Mouse (Mus musculus) stomach, postnatal 0 days (tissue): ENCODE results near the gene Ube2s. TPM values are rescaled to one million over a fixed set of nuclear protein-coding genes. Genes with fewer than 3 reads are reported as not detected.

Experiments used
- ATAC-seq: fragments of 200-750 bp; cut with Nextera tagmentation; 2 replicates; pipeline ENCODE4 v1.8.0; 2017; ENCODE audit not compliant: low FRiP score, low TSS enrichment
- DNase-seq: peaks from one replicate; pipeline ENCODE4 v3.0.0-alpha.2; 2016; ENCODE audit warnings: low spot score
- H3K27ac ChIP-seq: fragments of 300-500 bp; sonication (generic); replicated peaks from 2 replicates; pipeline ENCODE4 v1.5.1; 2014; ENCODE audit warnings: mild to moderate bottlenecking, control low read depth
- H3K27me3 ChIP-seq: fragments of 300-500 bp; sonication (generic); 2 replicates; pipeline ENCODE4 v1.6.1; 2014; ENCODE audit warnings: low read length; ENCODE audit not compliant: control insufficient read depth, insufficient read depth
- H3K36me3 ChIP-seq: fragments of 300-500 bp; sonication (generic); 2 replicates; pipeline ENCODE4 v1.6.1; 2014; ENCODE audit warnings: low read length, mixed read lengths; ENCODE audit not compliant: control insufficient read depth, insufficient read depth
- H3K4me1 ChIP-seq: fragments of 300-500 bp; sonication (generic); replicated peaks from 2 replicates; pipeline ENCODE4 v1.6.1; 2014; ENCODE audit warnings: antibody characterized with exemption; ENCODE audit not compliant: control insufficient read depth, insufficient read depth
- H3K4me2 ChIP-seq: fragments of 300-500 bp; sonication (generic); replicated peaks from 2 replicates; pipeline ENCODE4 v1.6.1; 2014; ENCODE audit warnings: low read depth, mild to moderate bottlenecking, control low read depth, moderate library complexity
- H3K4me3 ChIP-seq: fragments of 300-500 bp; sonication (generic); 2 replicates; pipeline ENCODE4 v1.5.1; 2014; ENCODE audit warnings: low read depth, low read length, control low read depth
- H3K9ac ChIP-seq: fragments of 300-500 bp; sonication (generic); 2 replicates; pipeline ENCODE4 v1.6.1; 2014; ENCODE audit warnings: mild to moderate bottlenecking, low read length, control low read depth, mixed read lengths
- H3K9me3 ChIP-seq: fragments of 300-500 bp; sonication (generic); 2 replicates; pipeline ENCODE4 v1.6.1; 2016; ENCODE audit warnings: low read length; ENCODE audit not compliant: control insufficient read depth
- CTCF ChIP-seq: IDR thresholded peaks from 2 replicates; pipeline ENCODE4 v1.5.1; 2016; ENCODE audit warnings: antibody characterized with exemption, low read depth, mild to moderate bottlenecking, moderate library complexity
- EP300 ChIP-seq: optimal IDR thresholded peaks from 2 replicates; pipeline ENCODE3; 2016; ENCODE audit warnings: antibody characterized with exemption
- WGBS: fragments of 180-500 bp; shearing (Covaris S2); extraction: QIAGEN DNeasy Blood & Tissue Kit; methylation state at CpG from one replicate; pipeline ENCODE4 v1.1.7; 2014; 5-methylcytosine and 5-hydroxymethylcytosine counted together
- polyA plus RNA-seq: library from polyadenylated mRNA; unstranded; fragments of >200 nt; fragmentation: Nextera tagmentation; extraction: Ambion mirVana; gene quantifications from 2 replicates; pipeline ENCODE4 v1.2.1, GENCODE M21; 2015

Gene Ube2s
- polyA plus RNA-seq, 1 experiment from 2014 or later: 111 TPM

DNA sequence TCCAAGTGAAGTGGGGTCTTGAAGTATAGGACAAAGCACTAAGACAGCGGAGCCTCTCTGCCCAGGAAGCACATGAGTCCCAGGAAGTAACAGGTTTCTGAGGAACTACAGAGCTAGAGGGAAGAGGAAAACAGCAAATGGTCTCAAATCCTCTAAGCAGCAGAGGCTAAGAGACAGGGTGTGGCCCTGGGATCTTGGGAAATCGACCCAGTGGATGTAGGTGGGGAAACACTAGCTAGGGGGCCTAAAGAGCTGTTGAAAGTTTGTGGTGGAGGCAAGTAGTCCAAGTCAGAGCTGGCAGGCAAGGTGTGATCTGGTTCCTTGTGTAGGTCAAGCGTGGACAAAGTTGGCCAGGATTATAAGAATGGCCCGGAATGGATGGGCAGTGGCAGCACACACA, 64.1 kb downstream of the Ube2s start:
- no peaks in the 10 kb centered on the region for H3K27me3 ChIP-seq
- no peak overlapping the region for H3K9ac ChIP-seq
- H3K4me1 ChIP-seq: peaks cover 5% of the 10 kb centered on the region
- no peak overlapping the region for H3K4me2 ChIP-seq
- no peak for DNase-seq
- 74% methylated on average over 4 of the region's 4 CpGs for WGBS
- TF ChIP-seq CTCF (no peak), EP300 (no peak)
- H3K27ac ChIP-seq: no peak overlapping the region
- ATAC-seq: no peak
- H3K9me3 ChIP-seq: no peaks in the 10 kb centered on the region
- no peak overlapping the region for H3K4me3 ChIP-seq
- peaks cover 11% of the 10 kb centered on the region; the same call in 1 of the 2 replicates for H3K36me3 ChIP-seq

- no peak overlapping the region for H3K4me2 ChIP-seq
- peaks cover 5% of the 10 kb centered on the region for H3K4me1 ChIP-seq
- peaks cover 11% of the 10 kb centered on the region; the same call in 1 of the 2 replicates for H3K36me3 ChIP-seq
- no peaks in the 10 kb centered on the region for H3K9me3 ChIP-seq
- WGBS: 64% methylated on average over 9 of the region's 9 CpGs
- no peak for TF ChIP-seq EP300
- TF ChIP-seq CTCF: no peak
- no peak overlapping the region for H3K9ac ChIP-seq
- no peaks in the 10 kb centered on the region for H3K27me3 ChIP-seq
- H3K4me3 ChIP-seq: no peak overlapping the region
- ATAC-seq (no peak; the same call in 1 of the 2 replicates), DNase-seq (no peak)
- no peak overlapping the region for H3K27ac ChIP-seq
Observed at GRCm38 (mm10) chr7:4747156-4747899, 65.1 kb downstream of the Ube2s start.

DNA sequence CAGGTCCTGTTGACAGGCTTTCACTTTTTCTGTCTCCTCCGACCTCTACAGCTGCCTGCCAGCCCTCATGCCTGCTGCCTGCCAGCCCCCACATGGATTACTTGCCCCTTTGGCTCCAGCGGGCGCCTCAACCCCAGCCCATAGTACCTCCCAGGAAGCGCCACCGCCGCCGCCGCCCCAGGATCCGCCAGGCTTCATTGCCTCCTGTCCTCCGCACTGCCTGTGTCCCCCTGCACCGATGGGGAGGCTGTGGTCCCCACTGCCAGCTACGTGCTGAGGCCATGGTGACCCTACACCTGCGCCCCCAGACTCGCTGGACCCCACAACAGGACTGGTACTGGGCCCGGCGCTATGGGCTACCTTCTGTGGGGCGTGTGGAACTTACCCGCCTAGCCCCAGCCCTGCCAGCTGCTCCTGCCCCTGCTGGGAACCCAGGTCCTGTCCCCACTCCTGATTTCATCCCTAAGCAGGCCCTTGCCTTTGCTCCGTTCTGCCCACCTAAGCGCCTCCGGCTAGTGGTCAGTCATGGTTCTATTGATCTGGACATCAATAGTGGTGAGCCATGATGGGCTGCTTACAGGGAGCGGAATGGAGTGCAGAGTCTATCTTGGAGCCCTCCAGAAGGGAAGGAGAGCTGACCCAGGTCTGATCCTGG, 65.9 kb downstream of the Ube2s start:
- DNase-seq: no peak
- Histone ChIP-seq H3K4me3 (no peak overlapping the region), H3K9ac (no peak overlapping the region)

GRCm38 (mm10) chr7:4744886-4745285, 67.5 kb downstream of the Ube2s start:
- H3K9ac ChIP-seq: no peak overlapping the region
- H3K9me3 ChIP-seq: no peaks in the 10 kb centered on the region
- TF ChIP-seq EP300 (no peak), CTCF (no peak)
- DNase-seq: no peak
- H3K27me3 ChIP-seq: no peaks in the 10 kb centered on the region
- peaks cover 11% of the 10 kb centered on the region; the same call in 1 of the 2 replicates for H3K36me3 ChIP-seq
- no peak overlapping the region for H3K4me3 ChIP-seq
- H3K4me1 ChIP-seq: 0 out of 2 replicates have a peak, but pooled peaks cover 2% of the 10 kb centered on the region
- no peak overlapping the region for H3K27ac ChIP-seq
- no peak for ATAC-seq
- WGBS: 98% methylated on average over 5 of the region's 6 CpGs
- H3K4me2 ChIP-seq: no peak overlapping the region

More for the DNA sequence above, 65.9 kb downstream of the Ube2s start:
- Histone ChIP-seq H3K4me1 (no peaks in the 10 kb centered on the region), H3K9me3 (no peaks in the 10 kb centered on the region), H3K36me3 (peaks cover 11% of the 10 kb centered on the region; the same call in 1 of the 2 replicates), H3K4me2 (no peak overlapping the region), H3K27ac (no peak overlapping the region), H3K27me3 (no peaks in the 10 kb centered on the region)
- WGBS: 86% methylated on average over 22 of the region's 22 CpGs
- no peak for TF ChIP-seq CTCF
- TF ChIP-seq EP300: no peak
- no peak for ATAC-seq

Other genes starting within 250 kb of the Ube2s start
- 1.9 TPM in 2 replicates for gene Ptprh, start 208.5 kb downstream of the Ube2s start, polyA plus RNA-seq
- 0.22 and 0.23 TPM in 2 replicates for gene Tmem86b, start 181.2 kb downstream of the Ube2s start, polyA plus RNA-seq
- gene Ppp6r1, start 153.6 kb downstream of the Ube2s start, polyA plus RNA-seq: 3.9 and 6.2 TPM in 2 replicates
- gene Hspbp1, start 127.5 kb downstream of the Ube2s start, polyA plus RNA-seq: 59.1 and 60.7 TPM in 2 replicates
- gene Brsk1, start 122.0 kb downstream of the Ube2s start, polyA plus RNA-seq: 0.36 and 0.42 TPM in 2 replicates
- gene Tmem150b, start 87.3 kb downstream of the Ube2s start, polyA plus RNA-seq: 2.2 and 2.4 TPM in 2 replicates
- gene Kmt5c, start 72.5 kb downstream of the Ube2s start, polyA plus RNA-seq: 31.8 and 32.5 TPM in 2 replicates
- 43.1 and 46.5 TPM in 2 replicates for gene Cox6b2, start 59.5 kb downstream of the Ube2s start, polyA plus RNA-seq
- gene Fam71e2, start 41.3 kb downstream of the Ube2s start, polyA plus RNA-seq: not detected in 2 replicates
- 0.42 and 0.65 TPM in 2 replicates for gene Il11, start 29.7 kb downstream of the Ube2s start, polyA plus RNA-seq
- 0.42 and 0.80 TPM in 2 replicates for gene Tmem190, start 29.7 kb downstream of the Ube2s start, polyA plus RNA-seq
- gene Tmem238, start 22.9 kb downstream of the Ube2s start, polyA plus RNA-seq: 69.0 and 70.7 TPM in 2 replicates
- gene Rpl28, start 19.7 kb downstream of the Ube2s start, polyA plus RNA-seq: 322 and 359 TPM in 2 replicates
- 0.15 and 0.16 TPM in 2 replicates for gene Shisa7, start 32.1 kb upstream of the Ube2s start, polyA plus RNA-seq
- gene Isoc2b, start 57.7 kb upstream of the Ube2s start, polyA plus RNA-seq: 17.5 and 21.7 TPM in 2 replicates
- gene Isoc2a, start 64.6 kb upstream of the Ube2s start, polyA plus RNA-seq: 0.56 and 0.67 TPM in 2 replicates
- not detected in 2 replicates for gene Gm36210, start 93.9 kb upstream of the Ube2s start, polyA plus RNA-seq
- gene Zfp628, start 102.6 kb upstream of the Ube2s start, polyA plus RNA-seq: 1.8 and 1.9 TPM in 2 replicates
- 2.3 and 2.5 TPM in 2 replicates for gene Nat14, start 109.4 kb upstream of the Ube2s start, polyA plus RNA-seq
- gene Ssc5d, start 113.2 kb upstream of the Ube2s start, polyA plus RNA-seq: 1.3 and 1.9 TPM in 2 replicates
- gene Sbk2, start 151.8 kb upstream of the Ube2s start, polyA plus RNA-seq: 0.15 TPM in 1 of 2 replicates, not detected in the other
- gene Sbk3, start 158.6 kb upstream of the Ube2s start, polyA plus RNA-seq: 0.04 TPM in 1 of 2 replicates, not detected in the other
- gene Zfp579, start 183.6 kb upstream of the Ube2s start, polyA plus RNA-seq: 10.9 and 15.0 TPM in 2 replicates
- 14.0 and 16.3 TPM in 2 replicates for gene Zfp524, start 201.8 kb upstream of the Ube2s start, polyA plus RNA-seq
- 14.9 and 17.8 TPM in 2 replicates for gene Fiz1, start 202.1 kb upstream of the Ube2s start, polyA plus RNA-seq
- 3.3 and 3.7 TPM in 2 replicates for gene Gm44973, start 202.9 kb upstream of the Ube2s start, polyA plus RNA-seq
- 2.2 and 2.3 TPM in 2 replicates for gene Zfp865, start 207.8 kb upstream of the Ube2s start, polyA plus RNA-seq
- 13.6 and 14.6 TPM in 2 replicates for gene Ccdc106, start 208.0 kb upstream of the Ube2s start, polyA plus RNA-seq
- gene 4632433K11Rik, start 221.5 kb upstream of the Ube2s start, polyA plus RNA-seq: not detected in 2 replicates
- 4.1 and 4.3 TPM in 2 replicates for gene Zfp784, start 225.9 kb upstream of the Ube2s start, polyA plus RNA-seq
- 21.0 and 21.6 TPM in 2 replicates for gene Zfp580, start 238.9 kb upstream of the Ube2s start, polyA plus RNA-seq
- 49.2 and 50.1 TPM in 2 replicates for gene U2af2, start 249.6 kb upstream of the Ube2s start, polyA plus RNA-seq